Mouse (Mus musculus) neural tube, embryonic 15.5 days (tissue): ENCODE results near the gene Chrd. TPM values are rescaled to one million over a fixed set of nuclear protein-coding genes. Genes with fewer than 3 reads are reported as not detected.

ENCODE experiments used
- ATAC-seq: fragments of 200-750 bp; cut with Nextera tagmentation; 2 replicates; pipeline ENCODE4 v1.8.0; 2017; ENCODE audit warnings: mild to moderate bottlenecking, moderate TSS enrichment, moderate library complexity; ENCODE audit not compliant: low FRiP score
- H3K27ac ChIP-seq: fragments of 300-500 bp; sonication (generic); replicated peaks from 2 replicates; pipeline ENCODE4 v1.5.1; 2015; ENCODE audit warnings: mild to moderate bottlenecking, inconsistent platforms
- H3K27me3 ChIP-seq: fragments of 300-500 bp; sonication (generic); replicated peaks from 2 replicates; pipeline ENCODE4 v1.6.1; 2015; ENCODE audit warnings: inconsistent platforms
- H3K36me3 ChIP-seq: fragments of 300-500 bp; sonication (generic); 2 replicates; pipeline ENCODE4 v1.6.1; 2015; ENCODE audit warnings: inconsistent platforms
- H3K4me1 ChIP-seq: fragments of 300-500 bp; sonication (generic); 2 replicates; pipeline ENCODE4 v1.6.1; 2015; ENCODE audit warnings: inconsistent platforms
- H3K4me2 ChIP-seq: fragments of 300-500 bp; sonication (generic); 2 replicates; pipeline ENCODE4 v1.6.1; 2015; ENCODE audit warnings: inconsistent platforms, mild to moderate bottlenecking, moderate library complexity
- H3K4me3 ChIP-seq: fragments of 300-500 bp; sonication (generic); replicated peaks from 2 replicates; pipeline ENCODE4 v1.5.1; 2015; ENCODE audit warnings: mild to moderate bottlenecking, inconsistent platforms
- H3K9ac ChIP-seq: fragments of 300-500 bp; sonication (generic); replicated peaks from 2 replicates; pipeline ENCODE4 v1.6.1; 2015; ENCODE audit warnings: mild to moderate bottlenecking, inconsistent platforms
- H3K9me3 ChIP-seq: fragments of 300-500 bp; sonication (generic); replicated peaks from 2 replicates; pipeline ENCODE4 v1.6.1; 2016; ENCODE audit warnings: inconsistent platforms
- WGBS: fragments of 180-500 bp; shearing (Covaris S2); methylation state at CpG from one replicate; pipeline ENCODE4 v1.1.7; 2015; ENCODE audit warnings: mixed read lengths; 5-methylcytosine and 5-hydroxymethylcytosine counted together
- polyA plus RNA-seq: library from polyadenylated mRNA; unstranded; fragments of >200 nt; fragmentation: Nextera tagmentation; extraction: Ambion mirVana; gene quantifications from 2 replicates; pipeline ENCODE4 v1.2.1, GENCODE M21; 2015

Gene Chrd
- polyA plus RNA-seq, 1 experiment from 2014 or later = 7.5 TPM

DNA sequence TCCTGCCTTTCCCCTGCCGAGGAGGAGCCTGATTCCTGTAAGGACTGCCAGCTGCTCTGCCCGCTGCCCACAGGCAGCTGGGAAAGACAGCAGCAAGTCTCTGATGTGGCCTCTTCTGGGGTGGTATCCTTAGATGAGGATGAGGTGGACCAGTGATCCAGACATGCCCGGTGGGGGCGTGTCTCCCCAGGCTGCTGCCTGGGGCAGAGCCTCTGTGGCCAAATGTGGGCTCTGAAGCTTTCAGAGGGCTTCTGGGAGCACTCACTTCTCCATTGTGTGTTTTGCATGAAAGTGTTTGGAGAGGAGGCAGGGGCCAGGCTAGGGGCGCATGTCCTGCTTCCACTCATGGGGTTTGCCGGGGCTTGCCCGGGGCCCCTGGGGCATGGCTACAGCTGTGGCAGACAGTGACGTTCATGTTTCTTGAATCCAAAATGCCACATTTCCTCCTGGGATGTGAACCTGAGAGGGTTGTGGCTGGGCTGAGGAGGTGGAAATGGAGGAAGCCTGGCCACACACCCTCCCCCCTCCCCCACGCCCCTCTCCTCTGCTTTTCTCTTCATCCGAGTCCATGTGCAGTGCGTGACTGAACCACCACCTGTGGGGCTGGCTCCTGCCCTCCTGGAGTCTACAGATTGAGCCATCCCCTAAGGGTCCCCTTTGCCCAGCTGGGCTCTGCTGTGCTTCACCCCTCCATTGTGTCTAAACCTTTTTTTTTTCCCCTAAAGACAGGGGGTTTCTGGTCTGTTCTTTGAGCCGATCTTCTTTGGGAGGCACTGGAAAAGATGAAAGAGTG, 31.0 kb upstream of the Chrd start:
- Histone ChIP-seq H3K36me3 (peaks cover 48% of the 10 kb centered on the region), H3K27me3 (no peaks in the 10 kb centered on the region), H3K4me3 (no peak overlapping the region), H3K27ac (peak overlapping the region; percentile 60), H3K4me2 (no peak overlapping the region), H3K9ac (no peak overlapping the region), H3K9me3 (no peaks in the 10 kb centered on the region), H3K4me1 (peaks cover 28% of the 10 kb centered on the region)
- 0 out of 2 replicates have a peak, but pooled peaks have one; percentile 16 for ATAC-seq
- 11% methylated on average over 12 of the region's 12 CpGs for WGBS

DNA sequence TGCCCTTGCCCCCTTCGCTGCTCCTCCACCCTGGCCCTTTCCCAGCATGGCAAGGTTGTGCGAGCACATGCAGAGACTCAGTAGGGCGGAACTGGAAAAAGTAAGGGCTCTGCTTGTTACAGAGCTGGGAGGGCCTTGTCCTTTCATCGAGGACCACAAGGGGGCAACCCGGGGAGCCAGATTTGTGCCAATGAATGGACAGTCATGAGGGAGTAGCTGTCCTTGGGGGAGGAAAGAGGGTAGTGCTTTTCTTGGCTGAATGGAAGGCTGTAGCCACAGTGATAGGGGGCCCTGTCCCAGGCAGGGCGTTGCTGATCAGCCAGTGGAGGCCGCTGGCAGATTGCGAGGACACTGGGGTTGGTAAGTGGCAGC, 30.4 kb upstream of the Chrd start:
- 0 out of 2 replicates have a peak overlapping the region, but pooled peaks have one; percentile 23 for H3K9ac ChIP-seq
- H3K27me3 ChIP-seq = no peaks in the 10 kb centered on the region
- H3K9me3 ChIP-seq = no peaks in the 10 kb centered on the region
- 7% methylated on average over 8 of the region's 8 CpGs for WGBS
- peaks cover 53% of the 10 kb centered on the region for H3K36me3 ChIP-seq
- no peak overlapping the region for H3K4me3 ChIP-seq
- peaks cover 23% of the 10 kb centered on the region for H3K4me1 ChIP-seq
- peak overlapping the region; percentile 60 for H3K27ac ChIP-seq
- H3K4me2 ChIP-seq = no peak overlapping the region
- peak; percentile 52; the same call in 1 of the 2 replicates for ATAC-seq

DNA sequence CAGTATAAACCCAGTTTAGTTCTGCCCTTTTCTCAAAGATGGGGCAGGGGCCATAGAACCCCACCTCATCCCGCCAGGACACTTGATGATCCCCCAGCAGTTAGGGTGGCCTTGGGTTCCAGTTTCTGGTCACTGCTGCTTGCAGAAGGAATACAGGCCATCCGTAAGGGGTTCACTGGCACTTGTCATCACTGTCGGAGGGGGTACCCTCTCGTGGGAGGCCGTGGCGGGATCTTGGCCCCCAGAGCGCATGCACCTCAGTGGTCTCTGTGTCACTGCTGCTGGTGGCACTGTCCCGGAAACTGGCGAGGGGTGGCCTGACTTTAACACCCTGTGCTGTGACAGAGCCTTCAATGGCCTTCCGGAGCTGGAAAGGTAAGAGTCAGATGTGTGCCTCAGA, 29.9 kb upstream of the Chrd start:
- H3K9ac ChIP-seq = no peak overlapping the region
- H3K4me1 ChIP-seq = peaks cover 23% of the 10 kb centered on the region
- ATAC-seq = no peak
- H3K27ac ChIP-seq = no peak overlapping the region
- H3K9me3 ChIP-seq = no peaks in the 10 kb centered on the region
- WGBS = 96% methylated on average over 10 of the region's 10 CpGs
- H3K4me3 ChIP-seq = no peak overlapping the region
- H3K27me3 ChIP-seq = no peaks in the 10 kb centered on the region
- peaks cover 59% of the 10 kb centered on the region for H3K36me3 ChIP-seq
- H3K4me2 ChIP-seq = no peak overlapping the region

DNA sequence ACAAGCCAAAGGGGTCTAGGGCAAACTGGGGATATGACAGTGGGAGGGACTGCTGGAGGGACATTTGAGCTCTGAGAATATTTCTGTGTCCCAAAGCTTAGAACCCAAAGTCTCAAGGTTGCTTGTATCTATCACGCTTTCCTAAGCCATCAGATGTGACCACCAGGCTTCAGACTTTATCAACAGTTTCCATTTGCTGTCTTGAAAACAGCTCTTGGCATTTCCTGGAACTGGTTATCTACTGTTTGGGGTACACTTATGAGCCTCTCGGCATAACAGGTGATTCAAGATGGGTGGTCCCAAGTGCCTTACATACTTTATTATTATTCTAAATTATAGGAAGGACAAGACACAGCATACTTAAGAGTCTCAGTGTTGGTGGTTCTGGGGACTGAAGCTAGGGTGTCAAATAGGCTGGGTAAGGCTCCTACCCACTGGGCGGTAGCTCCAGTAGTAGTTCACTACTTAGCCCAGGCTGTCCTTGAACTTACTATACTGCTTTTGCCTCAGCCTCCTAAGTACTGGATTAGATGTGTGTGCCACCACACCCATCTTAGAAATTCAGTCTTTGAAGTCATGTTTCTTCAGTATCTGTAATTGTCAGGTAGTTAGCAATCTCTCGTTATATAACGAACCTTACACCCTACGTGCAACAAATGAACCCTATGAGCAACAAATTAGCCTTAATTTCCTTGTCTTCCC, 29.1 kb upstream of the Chrd start:
- WGBS = 95% methylated on average over 6 of the region's 6 CpGs
- H3K9ac ChIP-seq = no peak overlapping the region
- H3K27ac ChIP-seq = 0 out of 2 replicates have a peak overlapping the region, but pooled peaks have one; percentile 6
- no peak overlapping the region for H3K4me3 ChIP-seq
- H3K4me2 ChIP-seq = no peak overlapping the region
- ATAC-seq = no peak
- H3K27me3 ChIP-seq = no peaks in the 10 kb centered on the region
- H3K4me1 ChIP-seq = peaks cover 23% of the 10 kb centered on the region
- H3K9me3 ChIP-seq = no peaks in the 10 kb centered on the region
- H3K36me3 ChIP-seq = peaks cover 59% of the 10 kb centered on the region

DNA sequence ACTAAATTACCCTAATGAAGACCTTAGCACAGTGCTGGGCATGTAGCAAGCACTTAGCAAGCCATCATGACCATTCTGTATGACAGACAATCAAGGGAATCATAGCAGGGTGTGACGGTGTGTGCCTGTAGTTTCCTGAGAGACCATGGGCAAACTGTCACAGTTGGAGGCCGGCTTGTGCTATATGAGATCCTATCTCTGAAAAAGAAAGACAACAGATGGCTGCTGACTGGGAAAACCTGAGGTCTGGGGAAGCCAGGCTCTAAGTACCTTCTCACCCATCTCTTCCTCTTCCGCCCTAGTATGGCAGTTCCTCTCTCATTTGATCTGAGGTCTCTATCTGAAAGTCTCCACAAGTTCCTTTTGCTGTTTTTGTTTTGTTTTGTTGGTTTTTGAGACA, 27.1 kb upstream of the Chrd start:
- H3K27ac ChIP-seq = no peak overlapping the region
- no peak overlapping the region for H3K9ac ChIP-seq
- H3K9me3 ChIP-seq = no peaks in the 10 kb centered on the region
- 77% methylated on average over 3 of the region's 3 CpGs for WGBS
- no peak for ATAC-seq
- peaks cover 18% of the 10 kb centered on the region for H3K4me1 ChIP-seq
- peaks cover 51% of the 10 kb centered on the region for H3K36me3 ChIP-seq
- no peaks in the 10 kb centered on the region for H3K27me3 ChIP-seq
- H3K4me3 ChIP-seq = no peak overlapping the region
- no peak overlapping the region for H3K4me2 ChIP-seq

DNA sequence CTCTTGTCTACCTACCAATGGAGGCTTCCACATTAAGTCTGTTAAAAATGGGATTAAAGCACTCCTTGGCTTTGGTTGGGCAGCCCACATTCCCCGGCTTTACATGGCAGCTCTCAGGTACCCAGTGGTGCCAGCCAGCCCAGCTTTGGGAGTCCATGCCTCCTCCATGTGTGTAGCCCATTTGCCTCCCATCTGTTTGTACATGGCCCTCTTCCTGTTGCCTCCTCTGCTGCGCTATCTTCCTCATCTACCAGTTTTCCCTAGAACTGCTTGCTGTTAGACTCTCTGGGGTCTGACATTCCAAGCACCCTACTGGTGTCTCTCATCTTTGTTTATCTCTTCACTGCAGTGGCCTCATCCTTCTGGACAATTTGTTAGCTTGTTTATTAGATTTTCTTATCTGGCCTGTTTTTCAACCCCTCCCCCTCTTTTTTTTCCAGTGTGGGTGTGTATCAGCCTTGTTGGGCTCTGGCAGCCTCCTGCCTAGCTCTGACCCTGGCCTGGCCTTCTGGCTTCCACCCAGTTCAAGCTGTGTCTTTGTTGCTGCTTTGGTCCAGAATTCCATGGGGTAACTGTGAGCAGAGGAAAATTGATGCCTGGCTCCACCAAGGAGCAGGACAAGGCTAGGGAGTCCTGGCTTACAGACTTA, 26.4 kb upstream of the Chrd start:
- ATAC-seq = no peak
- H3K27me3 ChIP-seq = no peaks in the 10 kb centered on the region
- peaks cover 15% of the 10 kb centered on the region for H3K4me1 ChIP-seq
- no peak overlapping the region for H3K27ac ChIP-seq
- no peak overlapping the region for H3K4me3 ChIP-seq
- peaks cover 56% of the 10 kb centered on the region for H3K36me3 ChIP-seq
- H3K9ac ChIP-seq = no peak overlapping the region
- no peak overlapping the region for H3K4me2 ChIP-seq
- H3K9me3 ChIP-seq = no peaks in the 10 kb centered on the region
- 93% methylated on average over 2 of the region's 2 CpGs for WGBS

DNA sequence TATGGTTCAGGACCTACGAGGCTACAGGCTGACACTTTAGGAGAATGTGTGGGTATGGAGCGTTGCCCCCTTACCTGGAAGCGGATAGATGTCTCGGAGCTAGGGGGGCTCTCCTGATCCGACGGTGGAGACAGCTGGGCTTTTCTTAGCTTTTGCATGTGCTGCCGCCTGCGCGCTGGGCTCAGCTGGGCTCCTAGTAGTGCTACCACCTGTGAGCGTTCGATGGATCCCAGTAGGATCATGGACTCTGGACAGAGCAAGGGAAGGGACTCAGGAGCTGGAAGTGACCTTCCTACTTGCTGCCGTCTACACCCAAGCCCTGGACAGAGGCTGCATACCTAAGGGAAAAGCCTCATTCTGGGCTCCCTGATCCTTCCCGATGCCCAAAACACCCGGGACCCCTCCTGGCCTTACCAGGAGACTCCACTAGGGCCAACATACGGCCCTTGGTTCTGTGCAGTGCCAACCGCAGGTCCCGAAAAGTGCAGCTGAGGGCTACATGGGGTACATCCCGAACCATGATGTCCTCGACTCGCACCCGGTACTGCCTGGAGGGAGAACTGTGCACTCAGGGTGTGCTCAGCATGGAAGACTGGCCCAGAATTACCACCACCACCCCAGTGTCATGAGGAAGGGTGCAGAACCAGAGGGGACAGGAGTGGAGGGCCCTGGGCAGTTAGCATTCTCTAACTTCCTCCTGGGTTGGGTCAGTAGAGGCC, 24.5 kb upstream of the Chrd start:
- 94% methylated on average over 21 of the region's 21 CpGs for WGBS
- ATAC-seq = 0 out of 2 replicates have a peak, but pooled peaks have one; percentile 3
- no peaks in the 10 kb centered on the region for H3K9me3 ChIP-seq

DNA sequence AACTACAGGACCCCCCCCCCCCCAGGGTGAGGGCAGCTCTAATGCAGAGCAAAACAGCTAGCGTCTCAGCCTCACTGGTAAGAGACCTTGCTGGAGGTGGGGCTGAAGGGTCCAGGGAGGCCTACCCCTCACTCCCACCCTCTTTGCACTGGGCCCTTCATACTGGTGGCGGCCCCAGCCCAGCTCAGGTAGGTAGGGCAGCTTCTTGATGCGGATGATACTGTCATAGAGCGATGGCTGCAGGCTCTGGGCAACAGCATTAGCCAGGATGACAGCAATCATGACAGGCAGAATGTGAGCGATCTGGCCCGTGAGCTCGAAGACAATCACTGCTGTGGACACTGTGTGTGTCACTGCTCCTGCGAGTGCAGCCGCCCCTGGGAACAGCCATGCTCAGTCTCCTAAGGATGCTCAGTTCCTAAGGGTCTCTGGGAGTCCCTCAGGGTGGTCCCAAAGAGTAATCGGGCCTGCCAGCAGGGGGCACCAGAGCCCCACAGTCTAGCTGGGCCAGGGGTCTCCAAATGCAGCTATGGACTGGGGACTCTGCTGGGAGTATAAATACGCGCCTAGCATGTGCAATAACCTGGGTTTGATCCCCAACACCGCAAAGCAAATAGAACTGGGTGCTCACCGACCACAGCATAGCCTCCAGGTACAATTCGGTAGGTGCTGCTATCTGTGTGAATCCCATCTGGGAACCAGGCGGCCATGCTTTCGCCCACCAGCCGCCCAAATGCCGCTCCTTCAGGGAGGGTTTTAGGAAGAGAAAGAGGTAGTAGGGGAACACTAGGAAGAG, 23.8 kb upstream of the Chrd start:
- Histone ChIP-seq H3K9ac (no peak overlapping the region), H3K27me3 (no peaks in the 10 kb centered on the region), H3K4me1 (peaks cover 14% of the 10 kb centered on the region), H3K36me3 (peaks cover 60% of the 10 kb centered on the region), H3K4me2 (no peak overlapping the region), H3K27ac (no peak overlapping the region), H3K4me3 (no peak overlapping the region), H3K9me3 (no peaks in the 10 kb centered on the region)
- 72% methylated on average over 19 of the region's 19 CpGs for WGBS
- peak; percentile 51 for ATAC-seq

More for the DNA sequence above, 24.5 kb upstream of the Chrd start:
- H3K4me2 ChIP-seq = no peak overlapping the region
- no peak overlapping the region for H3K27ac ChIP-seq
- no peak overlapping the region for H3K9ac ChIP-seq
- no peaks in the 10 kb centered on the region for H3K27me3 ChIP-seq
- no peak overlapping the region for H3K4me3 ChIP-seq
- peaks cover 7% of the 10 kb centered on the region for H3K4me1 ChIP-seq
- H3K36me3 ChIP-seq = peaks cover 62% of the 10 kb centered on the region

DNA sequence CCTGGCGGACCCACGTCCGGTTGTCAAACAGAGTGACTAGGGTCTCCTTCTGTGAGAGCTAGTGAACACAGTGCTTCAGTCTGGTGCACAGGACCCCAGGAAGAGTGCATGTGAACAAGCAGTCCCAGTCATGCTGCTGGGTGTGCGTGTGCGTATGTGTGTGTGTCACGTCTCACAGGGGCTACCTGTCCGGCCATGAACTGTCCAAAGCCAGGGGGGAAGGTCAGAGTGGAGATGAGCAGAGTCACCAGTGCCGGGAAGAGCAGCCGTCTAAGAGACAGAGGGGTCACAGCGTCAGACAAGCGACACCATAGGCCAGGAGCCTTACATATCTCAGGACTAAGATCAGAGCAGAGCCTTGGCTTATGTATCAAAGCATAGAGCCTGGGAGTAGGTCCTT, 22.6 kb upstream of the Chrd start:
- H3K9ac ChIP-seq = no peak overlapping the region
- ATAC-seq = no peak

DNA sequence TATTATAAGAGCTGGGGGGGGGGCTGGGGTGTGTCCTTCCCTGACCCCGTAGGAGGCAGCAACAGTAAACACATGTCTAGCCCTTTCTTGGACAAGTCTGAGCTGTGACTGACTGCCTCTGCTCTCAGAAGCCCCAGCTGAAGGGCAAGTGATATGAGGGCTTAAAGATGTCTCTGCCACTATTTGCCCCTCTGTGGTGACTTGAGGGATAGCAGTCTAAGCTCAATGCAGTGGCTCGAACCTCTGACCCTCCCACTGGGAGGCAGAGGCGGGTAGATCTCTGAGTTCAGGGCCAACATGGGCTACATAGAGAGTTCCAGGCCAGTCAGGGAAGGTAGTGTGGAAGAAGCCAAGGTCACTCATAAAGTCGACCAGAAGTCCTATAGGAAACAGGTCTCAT, 22.1 kb upstream of the Chrd start:
- Histone ChIP-seq H3K4me1 (peaks cover 30% of the 10 kb centered on the region), H3K9me3 (no peaks in the 10 kb centered on the region), H3K27me3 (no peaks in the 10 kb centered on the region), H3K4me3 (no peak overlapping the region), H3K27ac (no peak overlapping the region), H3K9ac (no peak overlapping the region), H3K4me2 (no peak overlapping the region), H3K36me3 (peaks cover 52% of the 10 kb centered on the region)
- 84% methylated on average over 4 of the region's 4 CpGs for WGBS
- no peak for ATAC-seq

More for the DNA sequence above, 22.6 kb upstream of the Chrd start:
- Histone ChIP-seq H3K27me3 (no peaks in the 10 kb centered on the region), H3K9me3 (no peaks in the 10 kb centered on the region), H3K4me2 (no peak overlapping the region), H3K4me3 (no peak overlapping the region), H3K36me3 (peaks cover 56% of the 10 kb centered on the region), H3K27ac (no peak overlapping the region), H3K4me1 (peaks cover 27% of the 10 kb centered on the region)
- 95% methylated on average over 11 of the region's 11 CpGs for WGBS

DNA sequence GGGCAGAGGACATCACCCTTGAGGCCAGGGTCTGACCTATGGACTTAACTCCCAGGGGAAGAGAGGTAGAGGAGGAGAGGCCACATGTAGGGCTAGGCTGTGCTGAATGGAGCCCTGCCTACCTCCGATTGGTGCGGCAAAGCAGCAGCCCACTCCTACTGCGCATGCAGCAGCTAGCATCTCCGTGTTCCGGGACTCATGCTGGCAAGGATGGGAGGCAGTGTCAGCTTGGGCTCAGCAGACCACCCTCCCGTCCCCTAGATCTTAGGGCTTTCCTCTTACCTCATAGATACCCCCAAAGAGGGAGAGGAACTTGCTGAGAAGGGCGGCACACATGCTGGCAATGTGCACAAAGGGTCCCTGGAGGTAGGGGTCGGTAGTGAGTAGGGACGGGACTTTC, 20.7 kb upstream of the Chrd start:
- Histone ChIP-seq H3K9me3 (no peaks in the 10 kb centered on the region), H3K4me3 (no peak overlapping the region), H3K9ac (no peak overlapping the region), H3K4me2 (no peak overlapping the region), H3K27me3 (no peaks in the 10 kb centered on the region), H3K36me3 (peaks cover 40% of the 10 kb centered on the region), H3K27ac (no peak overlapping the region), H3K4me1 (peaks cover 39% of the 10 kb centered on the region)
- WGBS = 80% methylated on average over 9 of the region's 9 CpGs
- ATAC-seq = no peak
